Mouse (Mus musculus): ENCODE data around the gene Pold1. TPM values are rescaled to one million over a fixed set of nuclear protein-coding genes. Genes with fewer than 3 reads are reported as not detected.
A peak's percentile ranks its signal among the peaks of the same experiment; 100 is the strongest.

The Pold1 gene
- total RNA-seq (2014; fragmentation: Nextera tagmentation) = 194 and 214 TPM in 2 replicates
- total RNA-seq (2017) = 61.0 and 90.8 TPM in 2 replicates

GRCm38 (mm10) chr7:44548497-44549087 lies at the start of gene Pold1:
Gene Pold1 (minus strand): TSS chr7:44548849.
- ATAC-seq (replicated peaks; ENCODE audit: low FRiP score, low TSS enrichment, poor library complexity, severe bottlenecking) = peak; percentile 86

- ATAC-seq (replicated peaks; ENCODE audit: low FRiP score, low TSS enrichment, poor library complexity, severe bottlenecking) = no peak
These were observed 49.7 kb upstream of the Pold1 start for GRCm38 (mm10) chr7:44598336-44598735.

GRCm38 (mm10) chr7:44597666-44598065 lies 49.0 kb upstream of the Pold1 start:
- ATAC-seq (replicated peaks; ENCODE audit: low FRiP score, low TSS enrichment, poor library complexity, severe bottlenecking) = no peak

- ATAC-seq (replicated peaks; ENCODE audit: low FRiP score, low TSS enrichment, poor library complexity, severe bottlenecking) = no peak
These were observed 48.4 kb upstream of the Pold1 start for GRCm38 (mm10) chr7:44596996-44597538.

- ATAC-seq (replicated peaks; ENCODE audit: low FRiP score, low TSS enrichment, poor library complexity, severe bottlenecking) = no peak
These were observed 47.4 kb upstream of the Pold1 start for GRCm38 (mm10) chr7:44596051-44596450.

- ATAC-seq (replicated peaks; ENCODE audit: low FRiP score, low TSS enrichment, poor library complexity, severe bottlenecking) = no peak
These were observed 46.5 kb upstream of the Pold1 start for GRCm38 (mm10) chr7:44595131-44595561.

GRCm38 (mm10) chr7:44594291-44594690 lies 45.6 kb upstream of the Pold1 start:
- no peak for ATAC-seq (replicated peaks; ENCODE audit: low FRiP score, low TSS enrichment, poor library complexity, severe bottlenecking)

GRCm38 (mm10) chr7:44593775-44594174 lies 45.1 kb upstream of the Pold1 start:
- peak; percentile 48 for ATAC-seq (replicated peaks; ENCODE audit: low FRiP score, low TSS enrichment, poor library complexity, severe bottlenecking)

- no peak for ATAC-seq (replicated peaks; ENCODE audit: low FRiP score, low TSS enrichment, poor library complexity, severe bottlenecking)
These were observed 44.4 kb upstream of the Pold1 start for GRCm38 (mm10) chr7:44593051-44593450.

GRCm38 (mm10) chr7:44591348-44592116 lies 42.9 kb upstream of the Pold1 start:
- no peak for ATAC-seq (replicated peaks; ENCODE audit: low FRiP score, low TSS enrichment, poor library complexity, severe bottlenecking)

GRCm38 (mm10) chr7:44590402-44591347 lies 42.0 kb upstream of the Pold1 start, which contains the start of gene Kcnc3:
Gene Kcnc3 (plus strand): TSS chr7:44590664.
- ATAC-seq (replicated peaks; ENCODE audit: low FRiP score, low TSS enrichment, poor library complexity, severe bottlenecking) = peak; percentile 95

- ATAC-seq (replicated peaks; ENCODE audit: low FRiP score, low TSS enrichment, poor library complexity, severe bottlenecking) = no peak
These were observed 41.3 kb upstream of the Pold1 start for GRCm38 (mm10) chr7:44589946-44590345.

- 0 out of 2 replicates have a peak, but pooled peaks have one; percentile 36 for ATAC-seq (replicated peaks; ENCODE audit: low FRiP score, low TSS enrichment, poor library complexity, severe bottlenecking)
These were observed 40.5 kb upstream of the Pold1 start for GRCm38 (mm10) chr7:44589149-44589548.

GRCm38 (mm10) chr7:44588338-44588737 lies 39.7 kb upstream of the Pold1 start:
- ATAC-seq (replicated peaks; ENCODE audit: low FRiP score, low TSS enrichment, poor library complexity, severe bottlenecking) = no peak

- no peak for ATAC-seq (replicated peaks; ENCODE audit: low FRiP score, low TSS enrichment, poor library complexity, severe bottlenecking)
These were observed 39.0 kb upstream of the Pold1 start for GRCm38 (mm10) chr7:44587676-44588075.

GRCm38 (mm10) chr7:44586930-44587329 lies 38.3 kb upstream of the Pold1 start:
- no peak for ATAC-seq (replicated peaks; ENCODE audit: low FRiP score, low TSS enrichment, poor library complexity, severe bottlenecking)

GRCm38 (mm10) chr7:44586518-44586917 lies 37.9 kb upstream of the Pold1 start:
- ATAC-seq (replicated peaks; ENCODE audit: low FRiP score, low TSS enrichment, poor library complexity, severe bottlenecking) = no peak

- ATAC-seq (replicated peaks; ENCODE audit: low FRiP score, low TSS enrichment, poor library complexity, severe bottlenecking) = no peak
These were observed 37.0 kb upstream of the Pold1 start for GRCm38 (mm10) chr7:44585606-44586005.

GRCm38 (mm10) chr7:44584921-44585320 lies 36.3 kb upstream of the Pold1 start:
- no peak for ATAC-seq (replicated peaks; ENCODE audit: low FRiP score, low TSS enrichment, poor library complexity, severe bottlenecking)
